26 mouse cellular contexts compared by ENCODE assay signal in genomic region chr12:102248104-102248503, GRCm38 (mm10). TPM values are rescaled to one million over a fixed set of nuclear protein-coding genes. Genes with fewer than 3 reads are reported as not detected.
A peak's percentile ranks its signal among the peaks of the same experiment; 100 is the strongest.
DNase-seq lines count a peak whose midpoint lies in the region; ATAC-seq lines count a peak whose summit lies in the region.
"Had no signal": no experiment of that assay in that cellular context is flagged by ENCODE, and none has a peak within 500 bp of the region (broad histone marks: within the 10 kb centered on the region; RNA-seq: fewer than 3 reads in every experiment).

No protein-coding gene starts in this region.

- H3K4me1 ChIP-seq in limb, embryonic 10.5 days: no peaks in the 10 kb centered on the region
- H3K4me1 ChIP-seq: embryonic facial prominence, embryonic 15.5 days; heart, embryonic 15.5 days had no signal

- peak; percentile 82 for ATAC-seq in frontal cortex, adult (ENCODE audit: low TSS enrichment)
- ATAC-seq: CD4-positive, CD25-positive, alpha-beta regulatory T cell, adult 4 months; forebrain, embryonic 14.5 days; hindbrain, postnatal 0 days had no signal

- 91% methylated on average over 6 of the region's 6 CpGs for WGBS in limb, embryonic 10.5 days

- H3K9me3 ChIP-seq in limb, embryonic 10.5 days (replicated peaks): no peaks in the 10 kb centered on the region
- H3K9me3 ChIP-seq: embryonic facial prominence, embryonic 15.5 days; forebrain, embryonic 10.5 days; G1E; heart, embryonic 15.5 days; hindbrain, embryonic 13.5 days had no signal

- H3K27me3 ChIP-seq in limb, embryonic 10.5 days (ENCODE audit: low read depth, poor library complexity, severe bottlenecking): no peaks in the 10 kb centered on the region
- H3K27me3 ChIP-seq: embryonic facial prominence, embryonic 15.5 days; heart, embryonic 15.5 days; hindbrain, embryonic 13.5 days had no signal

- H3K36me3 ChIP-seq in limb, embryonic 10.5 days: no peaks in the 10 kb centered on the region
- H3K36me3 ChIP-seq: embryonic facial prominence, embryonic 15.5 days; forebrain, embryonic 10.5 days; G1E; heart, embryonic 15.5 days; hindbrain, embryonic 13.5 days had no signal

- H3K4me3 ChIP-seq in limb, embryonic 10.5 days: no peak overlapping the region
- H3K4me3 ChIP-seq: embryonic facial prominence, embryonic 15.5 days; erythroblast, embryonic 14.5 days; forebrain, embryonic 10.5 days; heart, embryonic 15.5 days; hindbrain, embryonic 13.5 days had no signal

- no peak for DNase-seq in frontal cortex, postnatal 25 days (ENCODE audit: low spot score in 2 of 2)
- DNase-seq in left cerebral cortex, adult 18-20 months (ENCODE audit: low spot score in 2 of 2): peak; percentile 29 to 64
- DNase-seq in left cerebral cortex, adult 11 months (ENCODE audit: low spot score): no peak
- peak; percentile 46 to 52 for DNase-seq in right cerebral cortex, adult 2 months (ENCODE audit: low spot score in 2 of 2)
- no peak for DNase-seq in right cerebral cortex, postnatal 10 days (ENCODE audit: low spot score in 2 of 2)
- DNase-seq in limb, embryonic 10.5 days (ENCODE audit: low spot score): no peak
- DNase-seq: adrenal gland, adult 8-10 months; adrenal gland, postnatal 36 days; B cell, adult 2 months; cerebellum, adult 11 months; cerebellum, adult 8-10 months; cerebellum, postnatal 14 days; embryo, embryonic 11 days; gastrocnemius, postnatal 10 days; heart, adult 18-20 months; heart, postnatal 14 days had no signal

- H3K27ac ChIP-seq in limb, embryonic 10.5 days: no peak overlapping the region
- H3K27ac ChIP-seq: embryonic facial prominence, embryonic 15.5 days; forebrain, embryonic 10.5 days; heart, embryonic 15.5 days; hindbrain, embryonic 13.5 days; hindbrain, postnatal 0 days had no signal

RNA-seq across cellular contexts. Expression of gene Rin3, which starts 34.7 kb away (rescaled TPM):
- 1 to 10 TPM; 3.5 to 4.2 TPM for total RNA-seq in left cerebral cortex, adult 18-20 months (2021)
- 4.2 and 4.7 TPM in 2 replicates for polyA plus RNA-seq in limb, embryonic 10.5 days (2016; fragmentation: Nextera tagmentation; extraction: Ambion mirVana)

Comparison
In these comparisons a context has a peak if more than half of its experiments do, and no peak if none do; other contexts are left out.
1. DNase-seq: peak in left cerebral cortex, adult 18-20 months (2 of 2) and right cerebral cortex, adult 2 months (2 of 2); none in frontal cortex, postnatal 25 days (0 of 2), left cerebral cortex, adult 11 months (single experiment), right cerebral cortex, postnatal 10 days (0 of 2) and limb, embryonic 10.5 days (single experiment).